Mouse (Mus musculus): ENCODE measurements around the gene Gm28576. TPM values are rescaled to one million over a fixed set of nuclear protein-coding genes. Genes with fewer than 3 reads are reported as not detected.
"Not testable (repeated sequence)": the region's sequence is repeated elsewhere in the genome, so short reads cannot be mapped to it uniquely, and the experiment has no call there.

Gm28576 gene
- total RNA-seq (2017), result not detected in 2 replicates

GRCm38 (mm10) chrY:7722641-7723040, at the start of gene Gm28576:
Gene Gm28576 (plus strand): TSS chrY:7722941.
- not testable (repeated sequence) for ATAC-seq (ENCODE audit: extremely low read depth, insufficient number of reproducible peaks, low FRiP score, poor library complexity, severe bottlenecking)

Other genes starting within 250 kb of the Gm28576 start
- gene Gm20826, start 84.5 kb upstream of the Gm28576 start, total RNA-seq (2017), result not detected in 2 replicates

Measured in neutrophil, adult 5-6 weeks (primary cell).